Mouse (Mus musculus) neural tube, embryonic 13.5 days (tissue): ENCODE results near the gene Sapcd2. TPM values are rescaled to one million over a fixed set of nuclear protein-coding genes. Genes with fewer than 3 reads are reported as not detected.

Experiments
- ATAC-seq: fragments of 200-750 bp; cut with Nextera tagmentation; 2 replicates; pipeline ENCODE4 v1.8.0; 2017; ENCODE audit warnings: low read depth, mild to moderate bottlenecking, moderate TSS enrichment, moderate library complexity
- H3K27ac ChIP-seq: fragments of 300-500 bp; sonication (generic); replicated peaks from 2 replicates; pipeline ENCODE4 v1.5.1; 2015; ENCODE audit warnings: moderate library complexity, mild to moderate bottlenecking, inconsistent platforms
- H3K27me3 ChIP-seq: fragments of 300-500 bp; sonication (generic); 2 replicates; pipeline ENCODE4 v1.6.1; 2015; ENCODE audit warnings: mild to moderate bottlenecking, inconsistent platforms
- H3K36me3 ChIP-seq: fragments of 300-500 bp; sonication (generic); 2 replicates; pipeline ENCODE4 v1.6.1; 2015; ENCODE audit warnings: mild to moderate bottlenecking, inconsistent platforms
- H3K4me1 ChIP-seq: fragments of 300-500 bp; sonication (generic); replicated peaks from 2 replicates; pipeline ENCODE4 v1.6.1; 2015; ENCODE audit warnings: inconsistent platforms
- H3K4me2 ChIP-seq: fragments of 300-500 bp; sonication (generic); 2 replicates; pipeline ENCODE4 v1.6.1; 2015; ENCODE audit warnings: inconsistent platforms, mild to moderate bottlenecking, moderate library complexity
- H3K4me3 ChIP-seq: fragments of 300-500 bp; sonication (generic); 2 replicates; pipeline ENCODE4 v1.5.1; 2015; ENCODE audit warnings: mild to moderate bottlenecking, inconsistent platforms
- H3K9ac ChIP-seq: fragments of 300-500 bp; sonication (generic); 2 replicates; pipeline ENCODE4 v1.6.1; 2015; ENCODE audit warnings: moderate library complexity, mild to moderate bottlenecking, inconsistent platforms
- H3K9me3 ChIP-seq: fragments of 300-500 bp; sonication (generic); 2 replicates; pipeline ENCODE4 v1.6.1; 2016; ENCODE audit warnings: inconsistent platforms
- WGBS: fragments of 180-500 bp; shearing (Covaris S2); methylation state at CpG from one replicate; pipeline ENCODE4 v1.1.7; 2015; 5-methylcytosine and 5-hydroxymethylcytosine counted together
- polyA plus RNA-seq: library from polyadenylated mRNA; unstranded; fragments of >200 nt; fragmentation: Nextera tagmentation; extraction: Ambion mirVana; gene quantifications from 2 replicates; pipeline ENCODE4 v1.2.1, GENCODE M21; 2015

The Sapcd2 gene
- polyA plus RNA-seq, 1 experiment from 2014 or later, result 9.9 TPM

DNA sequence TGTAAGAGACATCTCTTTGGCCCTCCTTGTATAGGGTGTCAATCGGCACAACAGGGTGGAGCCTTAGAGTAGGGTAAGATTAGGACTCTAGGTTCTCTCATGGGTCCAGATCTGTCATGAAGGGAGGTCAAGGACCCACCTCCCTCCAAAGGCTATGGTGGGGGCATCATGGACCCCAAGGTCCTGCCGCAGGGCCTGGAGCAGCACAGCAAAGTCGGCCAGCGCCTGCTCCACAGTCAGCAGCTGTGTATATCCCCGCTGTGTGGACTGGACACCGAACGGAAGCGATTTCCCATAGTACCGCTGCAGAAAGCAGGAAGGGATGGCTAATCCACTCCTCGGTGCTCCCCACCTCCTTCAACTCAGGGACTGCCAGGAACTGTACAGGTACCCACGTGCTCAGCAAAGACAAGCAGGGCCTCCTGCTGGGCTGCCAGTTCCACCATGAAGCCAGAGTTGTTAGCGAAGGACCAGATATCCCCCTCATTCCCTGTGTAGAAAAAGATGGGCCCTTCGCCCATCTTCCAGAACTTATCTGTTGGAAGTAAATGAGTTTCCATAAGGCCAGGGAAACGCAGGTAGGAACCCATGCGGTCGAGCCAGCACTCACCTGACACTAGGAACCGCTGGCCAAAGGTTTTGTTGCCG, 16.6 kb upstream of the Sapcd2 start:
- Histone ChIP-seq H3K4me3 (peak overlapping the region; percentile 54), H3K27ac (no peak overlapping the region), H3K36me3 (peaks cover 37% of the 10 kb centered on the region), H3K9me3 (no peaks in the 10 kb centered on the region), H3K4me2 (peak overlapping the region; percentile 88), H3K9ac (peak overlapping the region; percentile 72), H3K27me3 (no peaks in the 10 kb centered on the region), H3K4me1 (peaks cover 28% of the 10 kb centered on the region)
- 42% methylated on average over 18 of the region's 18 CpGs for WGBS
- peak; percentile 37; the same call in 1 of the 2 replicates for ATAC-seq

DNA sequence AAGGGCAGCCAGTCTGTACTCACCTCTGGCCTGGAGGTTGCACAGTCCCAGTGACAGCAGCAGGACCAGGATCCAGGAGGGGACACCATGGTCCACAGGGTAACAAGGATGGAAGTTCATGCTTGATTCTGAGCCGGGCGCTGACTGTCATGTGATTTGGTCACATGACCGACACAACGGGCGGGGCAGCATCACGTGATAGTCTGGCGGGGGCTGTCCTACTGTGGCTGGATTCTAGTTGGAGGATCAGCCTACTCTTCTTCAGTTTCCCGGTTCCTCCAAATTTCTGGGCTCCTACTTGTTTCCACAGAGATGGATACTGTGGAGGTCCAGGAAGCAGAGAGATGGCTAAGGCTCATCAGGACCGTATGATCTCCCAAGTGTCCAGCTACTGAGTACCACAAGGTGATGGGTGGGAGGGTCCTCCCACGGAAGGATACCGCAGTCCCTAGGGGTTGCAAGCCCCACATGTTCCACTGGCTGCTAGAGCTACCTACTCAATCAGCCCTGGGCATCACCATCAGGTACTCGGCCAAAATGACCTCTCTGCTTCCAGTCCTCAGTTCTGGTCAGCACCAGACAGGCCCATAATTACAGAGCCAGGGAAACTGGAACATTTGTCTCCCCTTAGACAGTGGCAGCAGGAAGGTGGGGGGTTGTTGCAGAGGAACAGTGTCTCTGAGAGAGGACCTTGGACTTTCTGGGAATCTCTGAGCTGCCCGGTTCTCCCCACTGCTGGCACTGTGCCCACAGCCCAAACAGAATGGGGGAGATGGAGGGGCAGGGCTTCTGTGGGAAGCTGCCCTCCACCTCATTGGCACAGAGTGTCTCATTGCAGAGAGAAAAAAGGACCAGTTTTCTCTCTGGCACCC, 15.7 kb upstream of the Sapcd2 start, which contains the start of gene Dpp7:
Gene Dpp7 (minus strand): TSS at position 152 of the 872 bp plus-strand sequence.
- Histone ChIP-seq H3K4me2 (peak within 1 kb of the TSS; percentile 88), H3K36me3 (peaks cover 28% of the 10 kb centered on the region), H3K27me3 (no peaks in the 10 kb centered on the region), H3K4me3 (peak within 1 kb of the TSS; percentile 54), H3K27ac (no peak within 1 kb of the TSS), H3K9ac (peak within 1 kb of the TSS; percentile 72), H3K4me1 (peaks cover 28% of the 10 kb centered on the region), H3K9me3 (no peaks in the 10 kb centered on the region)
- ATAC-seq, result peak; percentile 80
- 4% methylated on average over 13 of the region's 13 CpGs for WGBS

DNA sequence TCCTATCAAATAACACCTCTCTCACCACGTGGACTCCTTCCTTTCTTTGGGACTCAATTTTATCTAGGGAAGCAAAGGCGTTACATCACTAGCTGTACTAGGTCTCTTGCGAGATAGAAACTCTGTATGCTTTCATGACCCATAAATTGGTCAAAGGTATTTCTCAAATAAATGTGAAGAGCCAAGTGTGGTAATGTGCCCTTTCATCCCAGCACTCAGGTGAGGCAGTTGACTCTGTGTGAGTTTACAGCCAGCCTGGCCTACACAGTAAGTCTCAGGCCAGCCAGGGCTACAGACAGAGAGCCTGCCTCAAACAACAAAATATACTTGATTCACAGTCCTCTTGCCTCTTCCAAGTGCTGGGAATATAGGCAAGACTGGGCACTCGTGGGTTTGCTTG, 12.3 kb upstream of the Sapcd2 start:
- no peaks in the 10 kb centered on the region for H3K36me3 ChIP-seq
- ATAC-seq, result no peak
- no peak overlapping the region for H3K4me3 ChIP-seq
- no peak overlapping the region for H3K27ac ChIP-seq
- WGBS, result 86% methylated on average over 4 of the region's 4 CpGs
- H3K9me3 ChIP-seq, result no peaks in the 10 kb centered on the region
- H3K27me3 ChIP-seq, result peaks cover 23% of the 10 kb centered on the region
- no peak overlapping the region for H3K4me2 ChIP-seq
- H3K9ac ChIP-seq, result no peak overlapping the region
- H3K4me1 ChIP-seq, result peaks cover 30% of the 10 kb centered on the region

DNA sequence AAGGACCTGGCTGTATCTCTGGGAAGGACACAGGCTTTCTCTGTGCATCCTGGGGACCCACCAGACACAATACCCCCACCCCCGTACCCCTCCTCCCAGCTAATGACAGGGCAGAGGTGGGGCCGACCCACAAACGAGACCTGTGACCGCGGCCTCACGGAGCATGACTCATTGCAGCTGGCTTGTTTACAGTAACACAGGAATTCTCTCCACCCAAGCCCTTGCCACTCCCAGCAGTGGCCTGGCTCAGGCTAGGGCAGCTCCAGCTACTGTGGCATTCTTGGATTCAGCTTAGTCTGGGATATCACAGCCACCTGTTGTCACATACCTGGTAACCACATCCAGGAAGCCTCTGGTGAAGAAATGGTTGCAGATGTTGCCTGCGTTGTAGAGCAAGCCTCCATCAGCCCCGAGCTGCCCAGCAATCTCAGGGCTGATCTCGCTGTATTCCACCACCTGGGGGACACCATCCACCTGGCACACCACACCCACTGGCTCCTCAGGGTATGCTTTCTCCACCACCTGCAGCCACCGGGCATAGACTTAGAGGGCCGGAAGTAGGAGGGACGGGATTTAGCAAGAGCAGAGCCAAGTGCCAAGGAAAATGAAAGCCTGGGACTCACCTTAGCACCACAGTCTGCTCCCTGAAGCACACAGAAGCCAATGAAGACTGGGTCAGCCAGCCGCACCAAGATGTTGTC, 8.5 kb upstream of the Sapcd2 start:
- Histone ChIP-seq H3K4me2 (no peak overlapping the region), H3K4me1 (peaks cover 12% of the 10 kb centered on the region), H3K27me3 (peaks cover 52% of the 10 kb centered on the region), H3K9me3 (no peaks in the 10 kb centered on the region), H3K9ac (no peak overlapping the region), H3K4me3 (no peak overlapping the region), H3K36me3 (no peaks in the 10 kb centered on the region), H3K27ac (no peak overlapping the region)
- 66% methylated on average over 13 of the region's 13 CpGs for WGBS
- ATAC-seq, result no peak

DNA sequence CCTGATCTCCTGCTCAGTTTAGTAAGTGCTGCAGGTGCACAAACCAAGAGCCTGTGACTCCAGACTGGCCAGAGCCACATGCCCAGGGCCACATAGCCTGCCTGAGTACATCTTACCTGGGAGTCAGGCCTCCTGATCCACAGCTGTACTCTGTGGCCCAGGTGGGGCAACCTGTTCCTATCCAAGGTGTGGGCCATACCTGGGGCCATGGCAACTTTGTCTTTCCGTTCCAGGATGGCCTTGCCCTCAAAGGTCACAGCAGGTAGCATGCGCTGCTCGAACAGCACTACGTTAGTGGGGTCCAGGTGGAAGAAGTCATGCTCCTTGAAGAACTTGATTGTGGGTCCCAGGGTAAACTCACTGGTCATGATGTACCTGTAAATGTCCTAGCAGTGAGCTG, 7.8 kb upstream of the Sapcd2 start:
- Histone ChIP-seq H3K4me1 (peaks cover 12% of the 10 kb centered on the region), H3K36me3 (no peaks in the 10 kb centered on the region), H3K9ac (no peak overlapping the region), H3K4me2 (peak overlapping the region; percentile 99), H3K9me3 (no peaks in the 10 kb centered on the region), H3K27me3 (peaks cover 55% of the 10 kb centered on the region), H3K4me3 (peak overlapping the region; percentile 56), H3K27ac (no peak overlapping the region)
- no peak for ATAC-seq
- 97% methylated on average over 4 of the region's 4 CpGs for WGBS

DNA sequence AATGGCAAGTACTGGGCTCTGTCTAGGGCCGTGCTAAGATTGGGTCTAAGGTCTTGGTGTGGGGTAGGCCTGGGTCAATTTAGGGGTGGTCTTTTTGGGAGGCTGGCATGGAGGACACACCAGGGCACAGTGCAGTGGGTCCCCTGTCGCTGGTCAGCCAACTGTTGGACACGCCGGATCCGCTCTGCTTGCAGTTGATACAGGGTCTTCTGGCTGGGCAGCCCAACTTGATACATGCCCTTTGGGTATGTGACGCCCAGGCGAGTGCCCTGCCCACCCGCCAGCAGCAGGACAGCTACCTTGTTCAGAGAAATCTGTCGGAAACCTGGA, 7.4 kb upstream of the Sapcd2 start:
- no peaks in the 10 kb centered on the region for H3K9me3 ChIP-seq
- WGBS, result 30% methylated on average over 9 of the region's 9 CpGs
- peaks cover 12% of the 10 kb centered on the region for H3K4me1 ChIP-seq
- ATAC-seq, result peak; percentile 30; the same call in 1 of the 2 replicates
- no peak overlapping the region for H3K27ac ChIP-seq
- peak overlapping the region; percentile 56 for H3K4me3 ChIP-seq
- H3K27me3 ChIP-seq, result peaks cover 55% of the 10 kb centered on the region
- no peaks in the 10 kb centered on the region for H3K36me3 ChIP-seq
- peak overlapping the region; percentile 79 for H3K9ac ChIP-seq
- peak overlapping the region; percentile 99 for H3K4me2 ChIP-seq

DNA sequence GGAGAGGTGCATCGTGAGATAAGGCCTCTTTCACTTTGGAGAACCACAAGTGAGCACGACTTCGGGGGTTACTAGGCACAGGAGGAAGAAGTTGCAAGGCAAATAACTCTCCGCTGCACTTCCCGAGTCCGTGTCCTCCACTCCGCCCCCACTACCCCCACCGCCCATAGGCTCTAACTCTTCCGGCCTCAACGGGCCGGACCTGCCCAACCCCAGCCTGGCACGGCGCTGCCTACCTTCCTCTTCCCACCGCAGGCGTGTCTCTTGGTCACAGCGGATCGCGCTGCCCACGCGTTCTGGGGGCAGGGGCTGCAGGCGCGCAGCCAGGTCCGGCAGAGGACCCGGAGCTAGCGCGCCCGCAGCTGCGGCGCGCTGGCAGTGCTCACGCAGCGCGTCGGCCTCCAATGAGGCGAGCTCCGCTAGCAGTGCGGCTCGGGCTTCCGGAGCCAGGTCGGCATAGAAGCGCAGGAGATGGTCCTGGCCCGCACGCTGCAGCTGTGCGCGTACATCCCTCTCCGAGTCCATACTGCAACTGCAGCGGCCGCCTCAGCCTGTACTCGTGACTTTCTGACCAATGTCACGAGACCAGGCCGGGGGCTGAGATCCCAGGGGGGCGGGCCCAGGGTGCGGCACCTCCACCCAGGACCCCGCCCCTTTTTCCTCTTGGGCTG, 6.9 kb upstream of the Sapcd2 start, which contains the start of gene Uap1l1:
Gene Uap1l1 (minus strand): TSS at position 592 of the 671 bp plus-strand sequence.
- Histone ChIP-seq H3K4me2 (peak within 1 kb of the TSS; percentile 99), H3K4me3 (peak within 1 kb of the TSS; percentile 56), H3K27ac (0 out of 2 replicates have a peak within 1 kb of the TSS, but pooled peaks have one; percentile 9), H3K9me3 (no peaks in the 10 kb centered on the region), H3K4me1 (peaks cover 12% of the 10 kb centered on the region), H3K9ac (peak within 1 kb of the TSS; percentile 79), H3K36me3 (no peaks in the 10 kb centered on the region), H3K27me3 (peaks cover 55% of the 10 kb centered on the region)
- peak; percentile 75 for ATAC-seq
- under 1% methylated on average over 47 of the region's 54 CpGs for WGBS

DNA sequence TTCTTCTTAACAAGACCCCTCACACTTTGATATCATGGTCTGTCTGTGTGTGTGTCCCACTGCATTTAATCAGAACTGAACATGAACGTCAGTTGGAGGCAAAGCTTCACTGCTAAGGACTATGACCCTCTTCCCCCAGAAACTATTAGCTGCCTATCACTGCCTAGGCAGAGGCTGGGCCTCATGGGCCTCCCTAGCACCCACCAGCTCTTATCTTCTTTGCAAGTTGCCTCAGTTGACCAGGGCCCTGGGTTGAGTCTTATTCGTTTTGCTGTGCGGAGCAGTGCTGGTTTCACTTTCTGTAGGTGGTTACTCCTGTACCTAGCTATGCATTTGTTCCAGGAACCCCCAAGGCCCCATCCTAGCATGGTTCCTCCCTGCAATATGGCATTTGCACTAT, 2.1 kb upstream of the Sapcd2 start:
- Histone ChIP-seq H3K4me3 (no peak overlapping the region), H3K27ac (no peak overlapping the region), H3K9ac (no peak overlapping the region), H3K4me2 (no peak overlapping the region), H3K4me1 (peaks cover 35% of the 10 kb centered on the region), H3K9me3 (no peaks in the 10 kb centered on the region), H3K36me3 (no peaks in the 10 kb centered on the region), H3K27me3 (peaks cover 45% of the 10 kb centered on the region)
- 87% methylated on average over 3 of the region's 3 CpGs for WGBS
- no peak for ATAC-seq

DNA sequence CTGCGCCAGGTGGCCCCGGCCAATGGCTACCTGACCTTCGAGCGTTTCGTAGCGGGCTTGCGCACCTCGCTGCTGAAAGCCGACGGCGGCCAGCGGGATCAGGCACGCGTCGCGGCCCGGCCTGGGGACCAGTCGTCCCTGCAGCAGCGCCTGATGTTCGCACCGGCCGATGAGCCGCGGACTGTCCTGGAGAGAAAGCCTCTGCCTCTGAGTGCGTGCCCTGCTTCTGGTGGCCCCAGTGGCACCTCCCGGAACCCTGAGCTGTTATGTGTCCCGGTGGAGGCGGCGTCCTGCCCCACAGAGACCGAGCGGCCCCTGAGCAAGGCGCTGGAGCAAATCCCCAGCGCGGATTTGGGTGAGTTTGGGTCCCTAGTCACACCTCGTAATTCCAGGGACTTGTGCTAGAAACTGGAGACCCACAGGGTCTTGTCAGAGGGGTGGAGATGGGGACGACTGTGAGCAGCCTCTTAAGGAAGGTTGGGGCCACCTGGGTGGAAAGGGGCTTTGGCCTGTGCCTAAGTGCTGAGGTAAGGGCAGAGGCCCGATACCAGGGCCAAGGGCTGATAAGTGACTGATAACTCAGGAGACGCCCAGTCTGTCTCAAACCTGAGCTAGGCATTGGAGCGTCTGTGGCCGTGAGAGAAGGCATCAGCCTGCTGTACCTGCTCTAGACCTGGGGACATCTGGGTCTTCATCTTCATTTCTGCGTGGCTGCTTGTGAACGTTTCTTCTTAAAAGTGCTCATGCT, 697 bp downstream of the Sapcd2 start:
- H3K9ac ChIP-seq, result peak overlapping the region; percentile 69
- H3K4me1 ChIP-seq, result peaks cover 27% of the 10 kb centered on the region
- H3K4me2 ChIP-seq, result peak overlapping the region; percentile 98
- no peaks in the 10 kb centered on the region for H3K9me3 ChIP-seq
- H3K27ac ChIP-seq, result no peak overlapping the region
- H3K36me3 ChIP-seq, result no peaks in the 10 kb centered on the region
- ATAC-seq, result peak; percentile 15; the same call in 1 of the 2 replicates
- peak overlapping the region; percentile 65 for H3K4me3 ChIP-seq
- H3K27me3 ChIP-seq, result peaks cover 23% of the 10 kb centered on the region
- WGBS, result 1% methylated on average over 42 of the region's 42 CpGs

DNA sequence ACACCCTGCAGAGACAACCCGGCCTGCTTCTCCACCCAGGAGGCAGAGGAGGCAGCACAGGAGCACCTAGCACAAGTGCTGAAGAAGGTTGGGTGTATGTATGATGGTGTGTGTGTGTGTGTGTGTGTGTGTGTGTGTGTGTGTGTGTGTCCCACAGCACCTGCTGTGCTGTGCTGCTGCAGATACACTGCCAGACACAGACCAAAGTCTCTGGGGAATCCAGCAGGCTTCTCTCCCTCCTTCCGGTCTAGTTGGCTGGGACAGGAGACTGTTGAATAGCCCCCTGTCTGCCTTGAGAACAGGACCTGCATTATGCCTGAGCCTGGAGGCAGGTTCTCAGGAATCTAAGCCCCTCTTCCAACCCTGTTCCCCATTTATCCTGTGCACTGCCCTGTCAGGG, 1.3 kb downstream of the Sapcd2 start:
- H3K27ac ChIP-seq, result no peak overlapping the region
- peak overlapping the region; percentile 98 for H3K4me2 ChIP-seq
- H3K4me3 ChIP-seq, result peak overlapping the region; percentile 65
- no peaks in the 10 kb centered on the region for H3K9me3 ChIP-seq
- 14% methylated on average over 2 of the region's 2 CpGs for WGBS
- no peak for ATAC-seq
- peak overlapping the region; percentile 69 for H3K9ac ChIP-seq
- H3K27me3 ChIP-seq, result peaks cover 19% of the 10 kb centered on the region
- H3K36me3 ChIP-seq, result no peaks in the 10 kb centered on the region
- peaks cover 27% of the 10 kb centered on the region for H3K4me1 ChIP-seq

DNA sequence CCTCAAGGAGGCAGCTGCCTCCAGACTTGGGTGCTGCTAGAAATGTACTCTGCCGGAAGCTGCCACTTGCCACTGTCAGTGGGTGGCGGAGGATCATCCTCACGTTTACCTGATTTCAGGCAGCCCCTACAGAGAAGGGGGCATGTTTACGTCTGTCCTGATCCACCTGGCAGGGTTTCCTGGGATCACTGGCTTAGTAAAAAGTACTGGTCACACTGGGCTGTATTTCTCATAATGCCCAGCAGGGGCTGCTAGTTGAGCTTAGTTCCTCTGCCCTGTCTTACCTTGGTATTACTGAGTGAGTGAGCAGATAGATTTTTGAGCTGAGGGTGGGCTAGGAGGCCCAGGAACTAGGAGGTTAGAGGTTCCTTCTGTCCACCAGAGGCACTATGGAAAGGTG, 4.5 kb downstream of the Sapcd2 start:
- H3K27ac ChIP-seq, result no peak overlapping the region
- peaks cover 14% of the 10 kb centered on the region for H3K27me3 ChIP-seq
- H3K4me2 ChIP-seq, result no peak overlapping the region
- no peak overlapping the region for H3K9ac ChIP-seq
- H3K36me3 ChIP-seq, result no peaks in the 10 kb centered on the region
- no peak overlapping the region for H3K4me3 ChIP-seq
- H3K9me3 ChIP-seq, result no peaks in the 10 kb centered on the region
- no peak for ATAC-seq
- peaks cover 23% of the 10 kb centered on the region for H3K4me1 ChIP-seq
- 67% methylated on average over 4 of the region's 4 CpGs for WGBS
